Mouse (Mus musculus) CH12.LX (cell line): ENCODE data around the gene Brsk2.

Experiments
- CHD1 ChIP-seq: IDR thresholded peaks from 2 replicates; pipeline ENCODE4 v1.6.1; 2012; ENCODE audit warnings: low read depth, low read length, improper control_type of control experiment, inconsistent platforms
- CTCF ChIP-seq, 2 experiments: IDR thresholded peaks in 1 of 2; conservative IDR thresholded peaks in 1 of 2; 2 replicates each; pipeline ENCODE4 v1.5.1; 2011 to 2012; ENCODE audit warnings: low read depth in 2 of 2, low read length in 2 of 2, improper control_type of control experiment in 1 of 2, inconsistent platforms in 1 of 2, mild to moderate bottlenecking in 1 of 2, moderate library complexity in 1 of 2
- EP300 ChIP-seq: IDR thresholded peaks from 2 replicates; pipeline ENCODE4 v1.6.1; 2011; ENCODE audit warnings: low read length, improper control_type of control experiment
- POLR2A ChIP-seq: IDR thresholded peaks from 2 replicates; pipeline ENCODE4 v1.6.1; 2011; ENCODE audit warnings: low read depth, mild to moderate bottlenecking, improper control_type of control experiment, low read length
- TBP ChIP-seq: conservative IDR thresholded peaks from 2 replicates; pipeline ENCODE4 v1.6.1; 2011; ENCODE audit warnings: low read depth, low read length, improper control_type of control experiment

DNA sequence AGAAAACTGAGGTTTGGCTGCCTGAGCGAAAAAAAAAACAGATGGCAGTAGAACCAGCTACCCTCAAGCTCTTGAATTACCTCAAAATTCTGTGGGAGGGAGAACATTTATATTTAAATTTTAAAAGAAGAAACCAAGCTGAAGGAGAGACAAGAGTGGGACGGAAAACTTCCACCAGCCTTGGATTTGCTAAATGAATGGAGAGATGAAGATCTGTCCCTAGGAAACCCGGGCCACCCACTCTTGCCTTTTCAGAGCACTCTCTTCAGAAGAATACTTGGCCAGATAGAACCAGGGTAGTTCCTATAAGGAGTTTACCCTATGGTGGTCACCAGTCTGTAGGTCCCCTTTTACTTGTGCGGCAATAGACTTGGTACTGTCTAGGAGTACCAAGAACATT, 46.8 kb upstream of the Brsk2 start:
- TF ChIP-seq POLR2A (no peak), TBP (no peak), CTCF (conservative IDR thresholded peaks at IDR 0.05 in 1 of 2, IDR thresholded peaks at IDR 0.05 in 1 of 2; ENCODE audit: low read depth in 2 of 2, low read length in 2 of 2) (no peak), EP300 (no peak), CHD1 (no peak)
